In genomic region chr17:35439925-35440645, GRCm38 (mm10) we compare ENCODE assay signal across 7 mouse cellular contexts. TPM values are rescaled to one million over a fixed set of nuclear protein-coding genes. Genes with fewer than 3 reads are reported as not detected.
DNase-seq lines count a peak whose midpoint lies in the region; ATAC-seq and TF ChIP-seq lines count a peak whose summit lies in the region.
"Not testable (repeated sequence)": the region's sequence is repeated elsewhere in the genome, so short reads cannot be mapped to it uniquely, and the experiment has no call there.

No protein-coding gene starts in this region.

- H3K4me1 ChIP-seq in forebrain, embryonic 13.5 days; kidney, embryonic 15.5 days; liver, embryonic 12.5 days; midbrain, embryonic 15.5 days; small intestine, adult 2 months (ENCODE audit: control insufficient read depth, insufficient read depth, insufficient read length, low read length): not testable (repeated sequence)
- H3K4me1 ChIP-seq in hindbrain, embryonic 10.5 days (replicated peaks): peaks cover 13% of the 10 kb centered on the region

- 46% methylated on average over 27 of the region's 27 CpGs for WGBS in forebrain, embryonic 13.5 days
- WGBS in hindbrain, embryonic 10.5 days: 40% methylated on average over 27 of the region's 27 CpGs
- 49% methylated on average over 27 of the region's 27 CpGs for WGBS in kidney, embryonic 15.5 days
- 30% methylated on average over 27 of the region's 27 CpGs for WGBS in liver, embryonic 12.5 days (ENCODE audit: insufficient replicate concordance)
- 52% methylated on average over 27 of the region's 27 CpGs for WGBS in midbrain, embryonic 15.5 days
- 61% methylated on average over 27 of the region's 27 CpGs for WGBS in small intestine, adult 2 months

- not testable (repeated sequence) for ATAC-seq in forebrain, embryonic 13.5 days; kidney, embryonic 15.5 days (replicated peaks; ENCODE audit: low FRiP score); liver, embryonic 12.5 days
- ATAC-seq in midbrain, embryonic 15.5 days (replicated peaks): 0 out of 2 replicates have a peak, but pooled peaks have one; percentile 10

- H3K27ac ChIP-seq in forebrain, embryonic 13.5 days; hindbrain, embryonic 10.5 days; kidney, embryonic 15.5 days; liver, embryonic 12.5 days; midbrain, embryonic 15.5 days; small intestine, adult 2 months (ENCODE audit: insufficient read depth, low read depth, low read length): not testable (repeated sequence)

- TF ChIP-seq CTCF in small intestine, adult 2 months (IDR thresholded peaks at IDR 0.05; ENCODE audit: extremely low read depth, insufficient read length, insufficient replicate concordance, low read depth, low read length): not testable (repeated sequence)

- not testable (repeated sequence) for H3K9ac ChIP-seq in forebrain, embryonic 13.5 days; kidney, embryonic 15.5 days; liver, embryonic 12.5 days; midbrain, embryonic 15.5 days

- not testable (repeated sequence) for H3K4me3 ChIP-seq in forebrain, embryonic 13.5 days; kidney, embryonic 15.5 days (replicated peaks); liver, embryonic 12.5 days; midbrain, embryonic 15.5 days
- H3K4me3 ChIP-seq in hindbrain, embryonic 10.5 days: peak overlapping the region; percentile 60
- peak overlapping the region; percentile 87 for H3K4me3 ChIP-seq in small intestine, adult 2 months (ENCODE audit: low read depth, low read length)

- H3K36me3 ChIP-seq in forebrain, embryonic 13.5 days (ENCODE audit: poor library complexity, severe bottlenecking); hindbrain, embryonic 10.5 days; kidney, embryonic 15.5 days; liver, embryonic 12.5 days; midbrain, embryonic 15.5 days (replicated peaks); small intestine, adult 2 months (ENCODE audit: control insufficient read depth, insufficient read depth, low read length): not testable (repeated sequence)

- peak; percentile 65 for DNase-seq in ZHBTc4 (ENCODE audit: low read depth, low spot score)
- DNase-seq in hindbrain, embryonic 10.5 days (ENCODE audit: low spot score): peak; percentile 16

- not testable (repeated sequence) for H3K9me3 ChIP-seq in forebrain, embryonic 13.5 days (replicated peaks); hindbrain, embryonic 10.5 days; kidney, embryonic 15.5 days (replicated peaks); liver, embryonic 12.5 days (replicated peaks); midbrain, embryonic 15.5 days

- not testable (repeated sequence) for TF ChIP-seq POLR2A in small intestine, adult 2 months (IDR thresholded peaks at IDR 0.05; ENCODE audit: low read depth, low read length)

- peak overlapping the region; percentile 80; the same call in 1 of the 2 replicates for H3K4me2 ChIP-seq in forebrain, embryonic 13.5 days
- peak overlapping the region; percentile 99 for H3K4me2 ChIP-seq in kidney, embryonic 15.5 days
- H3K4me2 ChIP-seq in liver, embryonic 12.5 days: 0 out of 2 replicates have a peak overlapping the region, but pooled peaks have one; percentile 1
- peak overlapping the region; percentile 81; the same call in 1 of the 2 replicates for H3K4me2 ChIP-seq in midbrain, embryonic 15.5 days

- peaks cover 18% of the 10 kb centered on the region for H3K27me3 ChIP-seq in forebrain, embryonic 13.5 days
- H3K27me3 ChIP-seq in hindbrain, embryonic 10.5 days (ENCODE audit: insufficient read depth, poor library complexity, severe bottlenecking): peaks cover 31% of the 10 kb centered on the region
- H3K27me3 ChIP-seq in kidney, embryonic 15.5 days: peaks cover 16% of the 10 kb centered on the region
- peaks cover 46% of the 10 kb centered on the region for H3K27me3 ChIP-seq in liver, embryonic 12.5 days (replicated peaks)
- H3K27me3 ChIP-seq in midbrain, embryonic 15.5 days (replicated peaks): peaks cover 11% of the 10 kb centered on the region; the same call in 1 of the 2 replicates
- H3K27me3 ChIP-seq in small intestine, adult 2 months (ENCODE audit: control insufficient read depth, insufficient read depth, low read length): not testable (repeated sequence)

RNA-seq across cellular contexts. Expression of gene H2-Q7, which starts 1.1 kb away (rescaled TPM):
- polyA plus RNA-seq in forebrain, embryonic 13.5 days (2015; fragmentation: Nextera tagmentation; extraction: Ambion mirVana): 2.1 and 2.5 TPM in 2 replicates
- 12.1 and 14.3 TPM in 2 replicates for polyA plus RNA-seq in hindbrain, embryonic 10.5 days (2016; fragmentation: Nextera tagmentation; extraction: Ambion mirVana)
- polyA plus RNA-seq in kidney, embryonic 15.5 days (2015; fragmentation: Nextera tagmentation; extraction: Ambion mirVana): 12.7 and 13.9 TPM in 2 replicates
- polyA plus RNA-seq in liver, embryonic 12.5 days (2016; fragmentation: Nextera tagmentation; extraction: Ambion mirVana): 23.4 and 24.6 TPM in 2 replicates
- 2.7 and 4.0 TPM in 2 replicates for polyA plus RNA-seq in midbrain, embryonic 15.5 days (2015; fragmentation: Nextera tagmentation; extraction: Ambion mirVana)
- 74.1 and 186 TPM in 2 replicates for polyA plus RNA-seq in small intestine, adult 2 months (2012; rRNA removed)

RNA-seq across cellular contexts. Expression of gene H2-Q6, which starts 15.4 kb away (rescaled TPM):
- 0.22 and 0.43 TPM in 2 replicates for polyA plus RNA-seq in forebrain, embryonic 13.5 days (2015; fragmentation: Nextera tagmentation; extraction: Ambion mirVana)
- polyA plus RNA-seq in hindbrain, embryonic 10.5 days (2016; fragmentation: Nextera tagmentation; extraction: Ambion mirVana): 0.90 and 1.4 TPM in 2 replicates
- polyA plus RNA-seq in kidney, embryonic 15.5 days (2015; fragmentation: Nextera tagmentation; extraction: Ambion mirVana): 3.0 and 5.2 TPM in 2 replicates
- 10.1 and 10.9 TPM in 2 replicates for polyA plus RNA-seq in liver, embryonic 12.5 days (2016; fragmentation: Nextera tagmentation; extraction: Ambion mirVana)
- polyA plus RNA-seq in midbrain, embryonic 15.5 days (2015; fragmentation: Nextera tagmentation; extraction: Ambion mirVana): 0.89 and 1.1 TPM in 2 replicates
- 23.8 and 59.3 TPM in 2 replicates for polyA plus RNA-seq in small intestine, adult 2 months (2012; rRNA removed)

RNA-seq across cellular contexts. Expression of gene H2-Q10, which starts 29.8 kb away (rescaled TPM):
- 0.55 TPM in 1 of 2 replicates, not detected in the other for polyA plus RNA-seq in forebrain, embryonic 13.5 days (2015; fragmentation: Nextera tagmentation; extraction: Ambion mirVana)
- 0.17 and 0.21 TPM in 2 replicates for polyA plus RNA-seq in hindbrain, embryonic 10.5 days (2016; fragmentation: Nextera tagmentation; extraction: Ambion mirVana)
- polyA plus RNA-seq in kidney, embryonic 15.5 days (2015; fragmentation: Nextera tagmentation; extraction: Ambion mirVana): 2.0 and 4.7 TPM in 2 replicates
- polyA plus RNA-seq in liver, embryonic 12.5 days (2016; fragmentation: Nextera tagmentation; extraction: Ambion mirVana): 102 TPM in 2 replicates
- polyA plus RNA-seq in midbrain, embryonic 15.5 days (2015; fragmentation: Nextera tagmentation; extraction: Ambion mirVana): 0.26 and 1.6 TPM in 2 replicates
- 8.5 and 12.0 TPM in 2 replicates for polyA plus RNA-seq in small intestine, adult 2 months (2012; rRNA removed)

Comparison
In these comparisons a context has a peak if more than half of its experiments do, and no peak if none do; other contexts are left out.
1. H3K4me2 ChIP-seq: peak in every context shown above with its lines; median percentile 99 in kidney, embryonic 15.5 days; 81 in midbrain, embryonic 15.5 days; 80 in forebrain, embryonic 13.5 days; 1 in liver, embryonic 12.5 days.